Mouse (Mus musculus) CH12.LX (cell line): ENCODE data around the gene Hoxc5. TPM values are rescaled to one million over a fixed set of nuclear protein-coding genes. Genes with fewer than 3 reads are reported as not detected.
A peak's percentile ranks its signal among the peaks of the same experiment; 100 is the strongest.

Experiments used
- DNase-seq: peaks from one replicate; pipeline ENCODE4 v3.0.0-alpha.2; 2013; ENCODE audit errors: extremely low read depth
- H3K27ac ChIP-seq: 2 replicates; pipeline ENCODE4 v1.5.1; 2012; ENCODE audit warnings: low read depth, mild to moderate bottlenecking, control low read depth, moderate library complexity; ENCODE audit not compliant: insufficient read depth
- H3K27me3 ChIP-seq: replicated peaks from 2 replicates; pipeline ENCODE3; 2012; ENCODE audit warnings: inconsistent platforms
- H3K36me3 ChIP-seq, 2 experiments: replicated peaks in 1 of 2; 2 replicates each; pipeline versions ENCODE3 to v1.6.1; 2012; ENCODE audit warnings: inconsistent platforms in 1 of 2, low read length in 1 of 2, mild to moderate bottlenecking in 1 of 2, mixed read lengths in 1 of 2, moderate library complexity in 1 of 2; ENCODE audit not compliant: control insufficient read depth in 1 of 2, insufficient read depth in 1 of 2
- H3K4me1 ChIP-seq, 2 experiments: 2 replicates each; pipeline ENCODE4 v1.6.1; 2012; ENCODE audit warnings: inconsistent platforms in 1 of 2, moderate library complexity in 1 of 2; ENCODE audit not compliant: insufficient read depth in 2 of 2, control insufficient read depth in 1 of 2
- H3K4me2 ChIP-seq: 2 replicates; pipeline ENCODE4 v1.6.1; 2012; ENCODE audit warnings: low read depth, mild to moderate bottlenecking, control low read depth; ENCODE audit not compliant: poor library complexity, insufficient read depth, severe bottlenecking
- H3K4me3 ChIP-seq, 3 experiments: fragments of 150-350 bp in 1 of 3; sonication (generic) in 1 of 3; replicated peaks in 1 of 3; 2 replicates each; pipeline versions ENCODE3 to v1.5.1; 2011 to 2012; ENCODE audit warnings: low read depth in 2 of 3, low read length in 2 of 3, mild to moderate bottlenecking in 2 of 3, moderate library complexity in 2 of 3, control low read depth in 1 of 3, improper control_type of control experiment in 1 of 3, inconsistent platforms in 1 of 3, mixed read lengths in 1 of 3; ENCODE audit not compliant: poor library complexity in 1 of 3
- H3K79me2 ChIP-seq: replicated peaks from 2 replicates; pipeline ENCODE4 v1.6.1; 2012; ENCODE audit warnings: mild to moderate bottlenecking, moderate library complexity; ENCODE audit not compliant: control insufficient read depth, poor library complexity, insufficient read depth, severe bottlenecking; ENCODE audit errors: extremely low read depth
- H3K9ac ChIP-seq: 2 replicates; pipeline ENCODE4 v1.6.1; 2012; ENCODE audit warnings: low read depth, mild to moderate bottlenecking, control low read depth, moderate library complexity; ENCODE audit not compliant: insufficient read depth
- H3K9me3 ChIP-seq: replicated peaks from 2 replicates; pipeline ENCODE3; 2012; ENCODE audit warnings: low read length, inconsistent platforms, mixed read lengths
- BHLHE40 ChIP-seq: IDR thresholded peaks from 2 replicates; pipeline ENCODE4 v1.6.1; 2011; ENCODE audit warnings: mild to moderate bottlenecking, low read depth, low read length, improper control_type of control experiment
- CHD1 ChIP-seq: IDR thresholded peaks from 2 replicates; pipeline ENCODE4 v1.6.1; 2012; ENCODE audit warnings: low read depth, low read length, improper control_type of control experiment, inconsistent platforms
- CHD2 ChIP-seq: IDR thresholded peaks from 2 replicates; pipeline ENCODE4 v1.6.1; 2011; ENCODE audit warnings: low read length, improper control_type of control experiment
- CTCF ChIP-seq, 2 experiments: IDR thresholded peaks in 1 of 2; conservative IDR thresholded peaks in 1 of 2; 2 replicates each; pipeline ENCODE4 v1.5.1; 2011 to 2012; ENCODE audit warnings: low read depth in 2 of 2, low read length in 2 of 2, improper control_type of control experiment in 1 of 2, inconsistent platforms in 1 of 2, mild to moderate bottlenecking in 1 of 2, moderate library complexity in 1 of 2
- E2F4 ChIP-seq: IDR thresholded peaks from 2 replicates; pipeline ENCODE4 v1.6.1; 2011; ENCODE audit warnings: low read depth, low read length, improper control_type of control experiment; ENCODE audit not compliant: insufficient replicate concordance
- ELF1 ChIP-seq: IDR thresholded peaks from 2 replicates; pipeline ENCODE4 v1.6.1; 2014; ENCODE audit warnings: low read depth, mild to moderate bottlenecking, inconsistent platforms, low read length, improper control_type of control experiment
- EP300 ChIP-seq: IDR thresholded peaks from 2 replicates; pipeline ENCODE4 v1.6.1; 2011; ENCODE audit warnings: low read length, improper control_type of control experiment
- ETS1 ChIP-seq: conservative IDR thresholded peaks from 2 replicates; pipeline ENCODE4 v1.6.1; 2012; ENCODE audit warnings: low read depth, mild to moderate bottlenecking, inconsistent platforms, low read length, improper control_type of control experiment, moderate library complexity
- GABPA ChIP-seq: IDR thresholded peaks from 2 replicates; pipeline ENCODE4 v1.6.1; 2012; ENCODE audit warnings: low read depth, low read length, improper control_type of control experiment, inconsistent platforms; ENCODE audit not compliant: insufficient replicate concordance
- HCFC1 ChIP-seq: IDR thresholded peaks from 2 replicates; pipeline ENCODE4 v1.6.1; 2012; ENCODE audit warnings: low read depth, mild to moderate bottlenecking, inconsistent platforms, low read length, improper control_type of control experiment
- IRF4 ChIP-seq: IDR thresholded peaks from 2 replicates; pipeline ENCODE4 v1.6.1; 2014; ENCODE audit warnings: low read depth, mild to moderate bottlenecking, inconsistent platforms, low read length, improper control_type of control experiment
- JUN ChIP-seq: IDR thresholded peaks from 2 replicates; pipeline ENCODE4 v1.6.1; 2011; ENCODE audit warnings: low read depth, mild to moderate bottlenecking, low read length, improper control_type of control experiment, moderate library complexity; ENCODE audit not compliant: insufficient read depth
- JUND ChIP-seq: conservative IDR thresholded peaks from 2 replicates; pipeline ENCODE4 v1.6.1; 2011; ENCODE audit warnings: low read depth, low read length, improper control_type of control experiment
- KAT2A ChIP-seq: IDR thresholded peaks from 2 replicates; pipeline ENCODE4 v1.6.1; 2012; ENCODE audit warnings: low read length, improper control_type of control experiment, inconsistent platforms; ENCODE audit not compliant: insufficient replicate concordance
- MAFK ChIP-seq: IDR thresholded peaks from 2 replicates; pipeline ENCODE4 v1.6.1; 2011; ENCODE audit warnings: low read length, improper control_type of control experiment; ENCODE audit not compliant: insufficient replicate concordance
- MAX ChIP-seq: IDR thresholded peaks from 2 replicates; pipeline ENCODE4 v1.6.1; 2011; ENCODE audit warnings: low read length, improper control_type of control experiment
- MAZ ChIP-seq: IDR thresholded peaks from 2 replicates; pipeline ENCODE4 v1.6.1; 2012; ENCODE audit warnings: low read depth, mild to moderate bottlenecking, inconsistent platforms, low read length, improper control_type of control experiment, moderate library complexity
- MEF2A ChIP-seq: IDR thresholded peaks from 2 replicates; pipeline ENCODE4 v1.6.1; 2014; ENCODE audit warnings: low read depth, mild to moderate bottlenecking, inconsistent platforms, low read length, improper control_type of control experiment, borderline replicate concordance
- MXI1 ChIP-seq: IDR thresholded peaks from 2 replicates; pipeline ENCODE4 v1.6.1; 2011; ENCODE audit warnings: mild to moderate bottlenecking, low read depth, low read length, improper control_type of control experiment
- MYC ChIP-seq: IDR thresholded peaks from 2 replicates; pipeline ENCODE4 v1.6.1; 2011; ENCODE audit warnings: low read depth, mild to moderate bottlenecking, improper control_type of control experiment, low read length
- NELFE ChIP-seq: IDR thresholded peaks from 2 replicates; pipeline ENCODE4 v1.6.1; 2011; ENCODE audit warnings: low read depth, low read length, improper control_type of control experiment
- NRF1 ChIP-seq: IDR thresholded peaks from 2 replicates; pipeline ENCODE4 v1.6.1; 2014; ENCODE audit warnings: low read depth, mild to moderate bottlenecking, inconsistent platforms, low read length, improper control_type of control experiment, moderate library complexity
- PAX5 ChIP-seq: IDR thresholded peaks from 2 replicates; pipeline ENCODE4 v1.6.1; 2012; ENCODE audit warnings: low read length, inconsistent platforms, mixed read lengths
- POLR2A ChIP-seq: IDR thresholded peaks from 2 replicates; pipeline ENCODE4 v1.6.1; 2011; ENCODE audit warnings: low read depth, mild to moderate bottlenecking, improper control_type of control experiment, low read length
- POLR2AphosphoS2 ChIP-seq: IDR thresholded peaks from 2 replicates; pipeline ENCODE4 v1.6.1; 2011; ENCODE audit warnings: low read depth, low read length, improper control_type of control experiment
- RAD21 ChIP-seq: IDR thresholded peaks from 2 replicates; pipeline ENCODE4 v1.6.1; 2011; ENCODE audit warnings: low read depth, mild to moderate bottlenecking, low read length, improper control_type of control experiment, moderate library complexity
- RCOR1 ChIP-seq: conservative IDR thresholded peaks from 2 replicates; pipeline ENCODE4 v1.6.1; 2012; ENCODE audit warnings: low read depth, mild to moderate bottlenecking, inconsistent platforms, low read length, improper control_type of control experiment
- SIN3A ChIP-seq: IDR thresholded peaks from 2 replicates; pipeline ENCODE4 v1.6.1; 2012; ENCODE audit warnings: low read length, improper control_type of control experiment, inconsistent platforms
- SMC3 ChIP-seq: IDR thresholded peaks from 2 replicates; pipeline ENCODE4 v1.6.1; 2011; ENCODE audit warnings: low read depth, low read length, improper control_type of control experiment
- TBP ChIP-seq: conservative IDR thresholded peaks from 2 replicates; pipeline ENCODE4 v1.6.1; 2011; ENCODE audit warnings: low read depth, low read length, improper control_type of control experiment
- TCF12 ChIP-seq: IDR thresholded peaks from 2 replicates; pipeline ENCODE4 v1.6.1; 2014; ENCODE audit warnings: low read depth, mild to moderate bottlenecking, inconsistent platforms, low read length, improper control_type of control experiment
- UBTF ChIP-seq: IDR thresholded peaks from 2 replicates; pipeline ENCODE4 v1.6.1; 2012; ENCODE audit warnings: low read depth, mild to moderate bottlenecking, inconsistent platforms, low read length, improper control_type of control experiment, moderate library complexity
- USF1 ChIP-seq: IDR thresholded peaks from 2 replicates; pipeline ENCODE4 v1.6.1; 2014; ENCODE audit warnings: low read depth, mild to moderate bottlenecking, inconsistent platforms, low read length, improper control_type of control experiment
- USF2 ChIP-seq: conservative IDR thresholded peaks from 2 replicates; pipeline ENCODE4 v1.6.1; 2011; ENCODE audit warnings: low read depth, low read length, improper control_type of control experiment
- ZC3H11A ChIP-seq: IDR thresholded peaks from 2 replicates; pipeline ENCODE4 v1.6.1; 2012; ENCODE audit warnings: low read depth, mild to moderate bottlenecking, inconsistent platforms, low read length, improper control_type of control experiment
- ZKSCAN1 ChIP-seq: IDR thresholded peaks from 2 replicates; pipeline ENCODE4 v1.6.1; 2012; ENCODE audit warnings: low read depth, inconsistent platforms, low read length, improper control_type of control experiment, borderline replicate concordance
- ZMIZ1 ChIP-seq: IDR thresholded peaks from 2 replicates; pipeline ENCODE4 v1.6.1; 2012; ENCODE audit warnings: low read depth, mild to moderate bottlenecking, inconsistent platforms, low read length, improper control_type of control experiment
- ZNF384 ChIP-seq: IDR thresholded peaks from 2 replicates; pipeline ENCODE4 v1.6.1; 2012; ENCODE audit warnings: low read depth, low read length, improper control_type of control experiment, inconsistent platforms
- dilution Hi-C: fragments of 300-500 bp; cut with MboI; formaldehyde crosslinking; loops from 2 replicates; pipeline ENCODE4 v1.14.3; 2020; ENCODE audit warnings: low sequenced_read_pairs; ENCODE audit not compliant: extremely low pct_unique_long_range_greater_than_20kb, extremely low pct_ligation_motif_present
- in situ Hi-C: fragments of 300-500 bp; cut with MboI; formaldehyde crosslinking; loops from 3 replicates; pipeline ENCODE4 v1.14.3; 2019; ENCODE audit warnings: low sequenced_read_pairs, low pct_ligation_motif_present, low pct_unique_long_range_greater_than_20kb, mixed read lengths
- polyA plus RNA-seq: library from polyadenylated mRNA; unstranded; fragments of >175 nt; gene quantifications from 2 replicates; pipeline ENCODE4 v1.2.1, GENCODE M21; 2012; ENCODE audit warnings: low read depth; ENCODE audit not compliant: insufficient read length
- total RNA-seq, 2 experiments: library from RNA; depleted of rRNA; stranded (reverse); fragments of 300-350 nt in 1 of 2; fragments of >200 nt in 1 of 2; gene quantifications; 2 replicates each; pipeline ENCODE4 v1.2.3; 2012 to 2014

Gene Hoxc5
- total and polyA plus RNA-seq, 3 experiments = 0.15 to 0.16 TPM; not detected in 1

GRCm38 (mm10) chr15:102999183-102999831 is 32.1 kb downstream of the Hoxc5 start:
- peak overlapping the region; percentile 84 for H3K9ac ChIP-seq
- TF ChIP-seq RAD21 (no peak), RCOR1 (no peak), EP300 (no peak), MEF2A (peak; percentile 22), ZMIZ1 (peak; percentile 38; the same call in 1 of the 2 replicates), ZC3H11A (no peak), IRF4 (peak; percentile 41; the same call in 1 of the 2 replicates), USF1 (no peak), NELFE (peak; percentile 90), BHLHE40 (no peak; the same call in 1 of the 2 replicates), CHD1 (0 out of 2 replicates have a peak, but pooled peaks have one; percentile 57), ZNF384 (no peak), TBP (0 out of 2 replicates have a peak, but pooled peaks have one; percentile 6), CTCF (conservative IDR thresholded peaks at IDR 0.05 in 1 of 2, IDR thresholded peaks at IDR 0.05 in 1 of 2; ENCODE audit: low read depth in 2 of 2, low read length in 2 of 2) (no peak), POLR2A (peak; percentile 84), JUN (no peak), CHD2 (peak; percentile 83), NRF1 (peak; percentile 97), MAZ (peak; percentile 71; the same call in 1 of the 2 replicates), SIN3A (peak; percentile 32; the same call in 1 of the 2 replicates), E2F4 (no peak), POLR2AphosphoS2 (0 out of 2 replicates have a peak, but pooled peaks have one; percentile 57), ZKSCAN1 (no peak), ELF1 (peak; percentile 89), MYC (no peak), JUND (no peak), ETS1 (no peak), UBTF (no peak), MAX (peak; percentile 12; the same call in 1 of the 2 replicates), GABPA (no peak), PAX5 (no peak), USF2 (no peak), SMC3 (no peak), KAT2A (no peak), MXI1 (no peak), HCFC1 (peak; percentile 53; the same call in 1 of the 2 replicates), TCF12 (0 out of 2 replicates have a peak, but pooled peaks have one; percentile 54), MAFK (no peak)
- H3K4me3 ChIP-seq = peak overlapping the region; percentile 63 to 87 (median 66)
- DNase-seq = peak; percentile 98
- peaks cover 11 to 59% of the 10 kb centered on the region in 2 experiments for H3K4me1 ChIP-seq
- no peaks in the 10 kb centered on the region for H3K36me3 ChIP-seq
- in situ Hi-C loops (no loop called here), dilution Hi-C loops (loop anchor here (10.0 kb wide), 1 partner anchor 175 kb away; no protein-coding TSS in a partner anchor)
- peaks cover 11% of the 10 kb centered on the region for H3K27me3 ChIP-seq
- H3K9me3 ChIP-seq = no peaks in the 10 kb centered on the region
- H3K27ac ChIP-seq = peak overlapping the region; percentile 64
- H3K79me2 ChIP-seq = no peaks in the 10 kb centered on the region
- peak overlapping the region; percentile 65 for H3K4me2 ChIP-seq
